Mouse (Mus musculus): ENCODE data around the gene Fth1.
"Not testable (repeated sequence)": the region's sequence is repeated elsewhere in the genome, so short reads cannot be mapped to it uniquely, and the experiment has no call there.

The Fth1 gene

GRCm38 (mm10) chr19:9980258-9980657, at the start of gene Fth1:
TSS of gene Fth1 (plus strand) at chr19:9980598.
- no peak for DNase-seq (ENCODE audit: extremely low spot score, low read depth, low spot score)

GRCm38 (mm10) chr19:9931167-9931607, 49.2 kb upstream of the Fth1 start:
- not testable (repeated sequence) for DNase-seq (ENCODE audit: extremely low spot score, low read depth, low spot score)

- DNase-seq (ENCODE audit: extremely low spot score, low read depth, low spot score): no peak
Measured at GRCm38 (mm10) chr19:9933908-9934307, 46.5 kb upstream of the Fth1 start.

- DNase-seq (ENCODE audit: extremely low spot score, low read depth, low spot score): no peak
Measured at GRCm38 (mm10) chr19:9936579-9936978, 43.8 kb upstream of the Fth1 start.

GRCm38 (mm10) chr19:9937428-9937827, 43.0 kb upstream of the Fth1 start:
- DNase-seq (ENCODE audit: extremely low spot score, low read depth, low spot score): no peak

- DNase-seq (ENCODE audit: extremely low spot score, low read depth, low spot score): no peak
Measured at GRCm38 (mm10) chr19:9938156-9938823, 42.1 kb upstream of the Fth1 start.

GRCm38 (mm10) chr19:9938824-9939303, 41.5 kb upstream of the Fth1 start:
- no peak for DNase-seq (ENCODE audit: extremely low spot score, low read depth, low spot score)

GRCm38 (mm10) chr19:9939841-9940240, 40.6 kb upstream of the Fth1 start:
- no peak for DNase-seq (ENCODE audit: extremely low spot score, low read depth, low spot score)

GRCm38 (mm10) chr19:9940903-9941302, 39.5 kb upstream of the Fth1 start:
- DNase-seq (ENCODE audit: extremely low spot score, low read depth, low spot score): no peak

GRCm38 (mm10) chr19:9941809-9942208, 38.6 kb upstream of the Fth1 start:
- no peak for DNase-seq (ENCODE audit: extremely low spot score, low read depth, low spot score)

GRCm38 (mm10) chr19:9942539-9943533, 37.6 kb upstream of the Fth1 start:
- DNase-seq (ENCODE audit: extremely low spot score, low read depth, low spot score): no peak

GRCm38 (mm10) chr19:9945800-9946564, 34.4 kb upstream of the Fth1 start:
- DNase-seq (ENCODE audit: extremely low spot score, low read depth, low spot score): no peak

- DNase-seq (ENCODE audit: extremely low spot score, low read depth, low spot score): no peak
Measured at GRCm38 (mm10) chr19:9946986-9947385, 33.4 kb upstream of the Fth1 start.

GRCm38 (mm10) chr19:9952390-9952789, 28.0 kb upstream of the Fth1 start:
- no peak for DNase-seq (ENCODE audit: extremely low spot score, low read depth, low spot score)

GRCm38 (mm10) chr19:9952912-9953311, 27.5 kb upstream of the Fth1 start:
- no peak for DNase-seq (ENCODE audit: extremely low spot score, low read depth, low spot score)

GRCm38 (mm10) chr19:9954055-9954810, 26.2 kb upstream of the Fth1 start:
- DNase-seq (ENCODE audit: extremely low spot score, low read depth, low spot score): no peak

- no peak for DNase-seq (ENCODE audit: extremely low spot score, low read depth, low spot score)
Measured at GRCm38 (mm10) chr19:9954811-9955202, 25.6 kb upstream of the Fth1 start.

- DNase-seq (ENCODE audit: extremely low spot score, low read depth, low spot score): no peak
Measured at GRCm38 (mm10) chr19:9955438-9955837, 25.0 kb upstream of the Fth1 start.

GRCm38 (mm10) chr19:9956624-9957388, 23.6 kb upstream of the Fth1 start:
- no peak for DNase-seq (ENCODE audit: extremely low spot score, low read depth, low spot score)

GRCm38 (mm10) chr19:9957965-9958364, 22.4 kb upstream of the Fth1 start:
- no peak for DNase-seq (ENCODE audit: extremely low spot score, low read depth, low spot score)
